Mouse (Mus musculus) lung, postnatal 0 days (tissue): ENCODE data around the gene Prr19. TPM values are rescaled to one million over a fixed set of nuclear protein-coding genes. Genes with fewer than 3 reads are reported as not detected.

Experiments
- ATAC-seq: fragments of 200-750 bp; cut with Nextera tagmentation; 2 replicates; pipeline ENCODE4 v1.8.0; 2017; ENCODE audit warnings: moderate library complexity
- DNase-seq: peaks from one replicate; pipeline ENCODE4 v3.0.0-alpha.2; 2016; ENCODE audit warnings: low spot score
- H3K27ac ChIP-seq: fragments of 300-500 bp; sonication (generic); 2 replicates; pipeline ENCODE4 v1.5.1; 2014; ENCODE audit warnings: antibody characterized with exemption, mild to moderate bottlenecking, low read length, mixed read lengths
- H3K27me3 ChIP-seq: fragments of 300-500 bp; sonication (generic); replicated peaks from 2 replicates; pipeline ENCODE4 v1.6.1; 2014; ENCODE audit warnings: low read length, mixed read lengths; ENCODE audit not compliant: insufficient read depth
- H3K36me3 ChIP-seq: fragments of 300-500 bp; sonication (generic); 2 replicates; pipeline ENCODE4 v1.6.1; 2014; ENCODE audit warnings: low read length, mixed read lengths; ENCODE audit not compliant: insufficient read depth
- H3K4me1 ChIP-seq: fragments of 300-500 bp; sonication (generic); 2 replicates; pipeline ENCODE4 v1.6.1; 2014; ENCODE audit warnings: antibody characterized with exemption, low read depth, low read length, mixed read lengths; ENCODE audit not compliant: insufficient read depth
- H3K4me2 ChIP-seq: fragments of 300-500 bp; sonication (generic); replicated peaks from 2 replicates; pipeline ENCODE4 v1.6.1; 2014; ENCODE audit warnings: low read depth, mild to moderate bottlenecking, low read length, moderate library complexity, mixed read lengths
- H3K4me3 ChIP-seq: fragments of 300-500 bp; sonication (generic); 2 replicates; pipeline ENCODE4 v1.5.1; 2014; ENCODE audit warnings: low read depth, low read length
- H3K9ac ChIP-seq: fragments of 300-500 bp; sonication (generic); replicated peaks from 2 replicates; pipeline ENCODE4 v1.6.1; 2014; ENCODE audit warnings: low read depth, mild to moderate bottlenecking
- H3K9me3 ChIP-seq: fragments of 300-500 bp; sonication (generic); 2 replicates; pipeline ENCODE4 v1.6.1; 2016; ENCODE audit warnings: low read length, mixed read lengths
- CTCF ChIP-seq: IDR thresholded peaks from 2 replicates; pipeline ENCODE4 v1.5.1; 2016; ENCODE audit warnings: antibody characterized with exemption, mild to moderate bottlenecking
- EP300 ChIP-seq: IDR thresholded peaks from 2 replicates; pipeline ENCODE4 v1.6.1; 2016; ENCODE audit warnings: antibody characterized with exemption, mild to moderate bottlenecking, control low read depth
- WGBS: fragments of 180-500 bp; shearing (Covaris S2); extraction: QIAGEN DNeasy Blood & Tissue Kit; methylation state at CpG from one replicate; pipeline ENCODE4 v1.1.7; 2014; 5-methylcytosine and 5-hydroxymethylcytosine counted together
- polyA plus RNA-seq: library from polyadenylated mRNA; unstranded; fragments of >200 nt; fragmentation: Nextera tagmentation; extraction: Ambion mirVana; gene quantifications from 2 replicates; pipeline ENCODE4 v1.2.1, GENCODE M21; 2015

Gene Prr19
- polyA plus RNA-seq, 1 experiment from 2014 or later, result not detected

GRCm38 (mm10) chr7:25284171-25284570 lies 17.0 kb upstream of the Prr19 start:
- 63% methylated on average over 2 of the region's 2 CpGs for WGBS
- Histone ChIP-seq H3K4me3 (no peak overlapping the region), H3K9me3 (no peaks in the 10 kb centered on the region), H3K4me1 (peaks cover 30% of the 10 kb centered on the region; the same call in 1 of the 2 replicates), H3K27ac (no peak overlapping the region), H3K36me3 (peaks cover 34% of the 10 kb centered on the region), H3K27me3 (no peaks in the 10 kb centered on the region), H3K4me2 (peak overlapping the region; percentile 91; the same call in 1 of the 2 replicates), H3K9ac (no peak overlapping the region)
- ATAC-seq, result no peak
- TF ChIP-seq CTCF, result no peak
- TF ChIP-seq EP300, result no peak
- no peak for DNase-seq

GRCm38 (mm10) chr7:25284766-25285165 lies 16.4 kb upstream of the Prr19 start:
- peaks cover 40% of the 10 kb centered on the region for H3K36me3 ChIP-seq
- ATAC-seq (no peak), DNase-seq (no peak)
- H3K9ac ChIP-seq, result no peak overlapping the region
- no peaks in the 10 kb centered on the region for H3K27me3 ChIP-seq
- no peak overlapping the region for H3K4me3 ChIP-seq
- no peak overlapping the region for H3K4me2 ChIP-seq
- 45% methylated on average over 5 of the region's 5 CpGs for WGBS
- no peak for TF ChIP-seq CTCF
- no peak for TF ChIP-seq EP300
- H3K9me3 ChIP-seq, result no peaks in the 10 kb centered on the region
- peaks cover 28% of the 10 kb centered on the region; the same call in 1 of the 2 replicates for H3K4me1 ChIP-seq
- no peak overlapping the region for H3K27ac ChIP-seq

GRCm38 (mm10) chr7:25285511-25286238 lies 15.5 kb upstream of the Prr19 start:
- no peak overlapping the region for H3K4me3 ChIP-seq
- WGBS, result 87% methylated on average over 20 of the region's 20 CpGs
- TF ChIP-seq EP300, result no peak
- no peak for TF ChIP-seq CTCF
- no peaks in the 10 kb centered on the region for H3K27me3 ChIP-seq
- H3K9me3 ChIP-seq, result no peaks in the 10 kb centered on the region
- H3K27ac ChIP-seq, result no peak overlapping the region
- peaks cover 19% of the 10 kb centered on the region; the same call in 1 of the 2 replicates for H3K4me1 ChIP-seq
- no peak overlapping the region for H3K9ac ChIP-seq
- H3K4me2 ChIP-seq, result no peak overlapping the region
- no peak for ATAC-seq
- DNase-seq, result no peak
- peaks cover 49% of the 10 kb centered on the region for H3K36me3 ChIP-seq

- TF ChIP-seq EP300 (no peak), CTCF (peak; percentile 42)
- Histone ChIP-seq H3K27ac (no peak overlapping the region), H3K9ac (no peak overlapping the region), H3K9me3 (no peaks in the 10 kb centered on the region), H3K4me3 (no peak overlapping the region), H3K4me2 (no peak overlapping the region), H3K36me3 (peaks cover 59% of the 10 kb centered on the region), H3K4me1 (peaks cover 9% of the 10 kb centered on the region; the same call in 1 of the 2 replicates), H3K27me3 (no peaks in the 10 kb centered on the region)
- DNase-seq, result no peak
- no peak for ATAC-seq
- 77% methylated on average over 8 of the region's 8 CpGs for WGBS
Measured at GRCm38 (mm10) chr7:25286989-25287388, 14.2 kb upstream of the Prr19 start.

- ATAC-seq, result no peak
- no peak overlapping the region for H3K27ac ChIP-seq
- H3K9me3 ChIP-seq, result no peaks in the 10 kb centered on the region
- peaks cover 9% of the 10 kb centered on the region; the same call in 1 of the 2 replicates for H3K4me1 ChIP-seq
- H3K4me3 ChIP-seq, result no peak overlapping the region
- no peak for DNase-seq
- TF ChIP-seq EP300 (no peak), CTCF (no peak)
- 91% methylated on average over 12 of the region's 12 CpGs for WGBS
- H3K36me3 ChIP-seq, result peaks cover 65% of the 10 kb centered on the region
- no peak overlapping the region for H3K4me2 ChIP-seq
- no peaks in the 10 kb centered on the region for H3K27me3 ChIP-seq
- no peak overlapping the region for H3K9ac ChIP-seq
Measured at GRCm38 (mm10) chr7:25288011-25288410, 13.2 kb upstream of the Prr19 start.

GRCm38 (mm10) chr7:25288721-25289120 lies 12.5 kb upstream of the Prr19 start:
- 91% methylated on average over 3 of the region's 3 CpGs for WGBS
- H3K9ac ChIP-seq, result no peak overlapping the region
- no peak overlapping the region for H3K4me3 ChIP-seq
- ATAC-seq (no peak), DNase-seq (no peak)
- no peak overlapping the region for H3K27ac ChIP-seq
- no peaks in the 10 kb centered on the region for H3K27me3 ChIP-seq
- H3K4me2 ChIP-seq, result no peak overlapping the region
- no peak for TF ChIP-seq CTCF
- no peak for TF ChIP-seq EP300
- H3K4me1 ChIP-seq, result peaks cover 4% of the 10 kb centered on the region; the same call in 1 of the 2 replicates
- peaks cover 68% of the 10 kb centered on the region for H3K36me3 ChIP-seq
- no peaks in the 10 kb centered on the region for H3K9me3 ChIP-seq
